Mouse (Mus musculus): ENCODE data around the gene Pigr. TPM values are rescaled to one million over a fixed set of nuclear protein-coding genes. Genes with fewer than 3 reads are reported as not detected.

Gene Pigr
- polyA plus RNA-seq (2016; fragmentation: Nextera tagmentation; extraction: Ambion mirVana) = not detected in 2 replicates

- H3K36me3 ChIP-seq (replicated peaks) = no peaks in the 10 kb centered on the region
- no peak within 1 kb of the TSS for H3K4me2 ChIP-seq
- H3K27me3 ChIP-seq = no peaks in the 10 kb centered on the region
- no peak within 1 kb of the TSS for H3K4me3 ChIP-seq (replicated peaks)
- no peaks in the 10 kb centered on the region for H3K9me3 ChIP-seq
- no peak within 1 kb of the TSS for H3K27ac ChIP-seq
- no peak within 1 kb of the TSS for H3K9ac ChIP-seq
- H3K4me1 ChIP-seq = no peaks in the 10 kb centered on the region
- no peak for ATAC-seq (ENCODE audit: low FRiP score)
- WGBS = 86% methylated on average over 5 of the region's 5 CpGs
These were observed at the start of gene Pigr for GRCm38 (mm10) chr1:130826448-130826847. Gene Pigr, plus strand, starts transcription at chr1:130826684.

GRCm38 (mm10) chr1:130779867-130780266, 46.6 kb upstream of the Pigr start:
- no peak for ATAC-seq (ENCODE audit: low FRiP score)
- H3K27me3 ChIP-seq = no peaks in the 10 kb centered on the region
- no peak overlapping the region for H3K27ac ChIP-seq
- 86% methylated on average over 3 of the region's 3 CpGs for WGBS
- 0 out of 2 replicates have a peak, but pooled peaks cover 3% of the 10 kb centered on the region for H3K4me1 ChIP-seq
- H3K36me3 ChIP-seq (replicated peaks) = no peaks in the 10 kb centered on the region
- H3K4me2 ChIP-seq = no peak overlapping the region
- no peak overlapping the region for H3K4me3 ChIP-seq (replicated peaks)
- H3K9ac ChIP-seq = no peak overlapping the region
- no peaks in the 10 kb centered on the region for H3K9me3 ChIP-seq

DNA sequence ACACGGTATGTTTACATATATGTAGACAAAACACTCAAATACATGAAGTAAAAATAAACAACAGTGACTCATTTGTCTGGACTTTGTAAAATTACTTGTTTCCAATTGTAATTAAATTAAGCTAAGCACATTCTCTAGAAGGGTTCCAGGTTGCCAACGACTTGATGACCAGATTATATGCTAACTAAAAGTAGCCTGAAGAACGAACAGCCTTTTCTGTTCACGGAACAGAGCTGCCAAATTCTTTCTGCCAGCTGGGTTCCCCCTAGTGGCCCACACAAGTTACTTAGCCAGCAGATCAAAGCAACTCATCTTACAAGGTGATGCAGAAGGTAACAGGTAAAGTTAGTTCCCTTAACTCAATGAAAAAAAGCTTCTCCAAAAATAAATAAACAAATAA, 42.4 kb upstream of the Pigr start:
- Histone ChIP-seq H3K27ac (no peak overlapping the region), H3K4me1 (no peaks in the 10 kb centered on the region), H3K4me3 (replicated peaks) (no peak overlapping the region), H3K27me3 (no peaks in the 10 kb centered on the region), H3K9ac (no peak overlapping the region), H3K4me2 (no peak overlapping the region), H3K36me3 (replicated peaks) (no peaks in the 10 kb centered on the region), H3K9me3 (no peaks in the 10 kb centered on the region)
- WGBS = 36% methylated on average over 4 of the region's 4 CpGs
- ATAC-seq (ENCODE audit: low FRiP score) = no peak

- 46% methylated on average over 4 of the region's 4 CpGs for WGBS
- peaks cover 10% of the 10 kb centered on the region for H3K4me1 ChIP-seq
- H3K4me2 ChIP-seq = no peak overlapping the region
- no peak for ATAC-seq (ENCODE audit: low FRiP score)
- no peak overlapping the region for H3K9ac ChIP-seq
- H3K27me3 ChIP-seq = no peaks in the 10 kb centered on the region
- no peaks in the 10 kb centered on the region for H3K36me3 ChIP-seq (replicated peaks)
- H3K9me3 ChIP-seq = 0 out of 2 replicates have a peak, but pooled peaks cover 1% of the 10 kb centered on the region
- H3K27ac ChIP-seq = no peak overlapping the region
- no peak overlapping the region for H3K4me3 ChIP-seq (replicated peaks)
These were observed 39.5 kb upstream of the Pigr start for GRCm38 (mm10) chr1:130787001-130787400.

GRCm38 (mm10) chr1:130789512-130790451, 36.7 kb upstream of the Pigr start:
- no peaks in the 10 kb centered on the region for H3K36me3 ChIP-seq (replicated peaks)
- 0 out of 2 replicates have a peak, but pooled peaks cover 4% of the 10 kb centered on the region for H3K9me3 ChIP-seq
- H3K9ac ChIP-seq = no peak overlapping the region
- WGBS = 66% methylated on average over 3 of the region's 3 CpGs
- no peak overlapping the region for H3K27ac ChIP-seq
- no peak overlapping the region for H3K4me2 ChIP-seq
- no peak overlapping the region for H3K4me3 ChIP-seq (replicated peaks)
- H3K27me3 ChIP-seq = no peaks in the 10 kb centered on the region
- peak; percentile 49; the same call in 1 of the 2 replicates for ATAC-seq (ENCODE audit: low FRiP score)
- H3K4me1 ChIP-seq = peaks cover 10% of the 10 kb centered on the region

GRCm38 (mm10) chr1:130795331-130795730, 31.2 kb upstream of the Pigr start:
- H3K36me3 ChIP-seq (replicated peaks) = no peaks in the 10 kb centered on the region
- no peak overlapping the region for H3K4me2 ChIP-seq
- ATAC-seq (ENCODE audit: low FRiP score) = no peak
- WGBS = 71% methylated on average over 2 of the region's 2 CpGs
- H3K4me3 ChIP-seq (replicated peaks) = no peak overlapping the region
- H3K9me3 ChIP-seq = 0 out of 2 replicates have a peak, but pooled peaks cover 4% of the 10 kb centered on the region
- no peak overlapping the region for H3K9ac ChIP-seq
- H3K27ac ChIP-seq = no peak overlapping the region
- no peaks in the 10 kb centered on the region for H3K27me3 ChIP-seq
- H3K4me1 ChIP-seq = no peaks in the 10 kb centered on the region

- Histone ChIP-seq H3K27ac (no peak overlapping the region), H3K36me3 (replicated peaks) (no peaks in the 10 kb centered on the region), H3K9ac (no peak overlapping the region), H3K4me2 (no peak overlapping the region), H3K4me3 (replicated peaks) (no peak overlapping the region), H3K4me1 (no peaks in the 10 kb centered on the region), H3K9me3 (0 out of 2 replicates have a peak, but pooled peaks cover 2% of the 10 kb centered on the region), H3K27me3 (no peaks in the 10 kb centered on the region)
- no peak for ATAC-seq (ENCODE audit: low FRiP score)
- WGBS = 81% methylated on average over 8 of the region's 8 CpGs
These were observed 29.4 kb upstream of the Pigr start for GRCm38 (mm10) chr1:130796967-130797684.

DNA sequence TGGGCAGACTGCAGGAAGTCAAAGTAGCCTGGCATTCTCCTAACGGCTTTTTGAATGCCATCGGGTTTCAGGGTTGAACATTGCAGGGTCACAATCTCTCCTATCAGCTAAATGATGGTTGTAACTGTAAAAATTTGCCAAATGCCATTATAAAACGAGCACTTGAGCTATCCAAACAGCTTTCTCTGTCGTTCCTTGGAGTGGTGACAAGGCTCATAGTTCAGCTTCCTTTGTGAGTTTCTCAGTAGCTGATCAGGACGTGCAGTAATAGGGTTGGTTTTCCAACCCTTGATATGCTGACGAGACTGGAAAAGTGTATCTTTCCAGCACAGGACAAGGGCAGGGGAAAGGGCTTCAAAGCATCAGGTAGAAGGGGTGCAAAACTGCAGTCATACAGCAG, 28.4 kb upstream of the Pigr start:
- Histone ChIP-seq H3K27me3 (no peaks in the 10 kb centered on the region), H3K4me3 (replicated peaks) (no peak overlapping the region), H3K27ac (no peak overlapping the region), H3K4me1 (no peaks in the 10 kb centered on the region), H3K4me2 (no peak overlapping the region), H3K9me3 (no peaks in the 10 kb centered on the region), H3K36me3 (replicated peaks) (no peaks in the 10 kb centered on the region), H3K9ac (no peak overlapping the region)
- ATAC-seq (ENCODE audit: low FRiP score) = no peak
- WGBS = 76% methylated on average over 6 of the region's 6 CpGs

GRCm38 (mm10) chr1:130798551-130798950, 27.9 kb upstream of the Pigr start:
- H3K27ac ChIP-seq = no peak overlapping the region
- WGBS = 73% methylated on average over 3 of the region's 3 CpGs
- H3K4me2 ChIP-seq = no peak overlapping the region
- ATAC-seq (ENCODE audit: low FRiP score) = no peak
- H3K9ac ChIP-seq = no peak overlapping the region
- H3K27me3 ChIP-seq = no peaks in the 10 kb centered on the region
- no peaks in the 10 kb centered on the region for H3K4me1 ChIP-seq
- H3K9me3 ChIP-seq = no peaks in the 10 kb centered on the region
- no peak overlapping the region for H3K4me3 ChIP-seq (replicated peaks)
- H3K36me3 ChIP-seq (replicated peaks) = no peaks in the 10 kb centered on the region

DNA sequence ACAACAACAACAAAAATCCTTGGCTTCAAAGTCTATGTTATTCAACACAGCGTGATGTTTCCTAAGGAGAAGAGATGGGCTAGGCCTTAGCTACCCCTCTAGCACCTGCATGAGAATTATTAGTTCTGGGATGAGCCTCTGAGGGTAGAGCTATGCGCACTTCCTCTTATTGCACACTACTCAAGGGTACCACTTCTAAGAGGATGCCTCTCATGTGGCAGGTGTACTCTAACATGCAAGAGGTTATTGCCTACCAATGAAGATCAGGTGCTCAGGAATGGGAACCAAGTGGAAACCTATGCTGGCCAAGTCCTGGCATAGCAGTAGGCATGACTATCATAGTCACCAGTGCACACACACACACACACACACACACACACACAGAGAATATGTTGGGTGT, 27.1 kb upstream of the Pigr start:
- no peak overlapping the region for H3K4me2 ChIP-seq
- no peak overlapping the region for H3K9ac ChIP-seq
- H3K36me3 ChIP-seq (replicated peaks) = no peaks in the 10 kb centered on the region
- no peaks in the 10 kb centered on the region for H3K4me1 ChIP-seq
- no peak overlapping the region for H3K27ac ChIP-seq
- WGBS = 90% methylated on average over 2 of the region's 2 CpGs
- no peaks in the 10 kb centered on the region for H3K27me3 ChIP-seq
- no peaks in the 10 kb centered on the region for H3K9me3 ChIP-seq
- no peak for ATAC-seq (ENCODE audit: low FRiP score)
- no peak overlapping the region for H3K4me3 ChIP-seq (replicated peaks)

DNA sequence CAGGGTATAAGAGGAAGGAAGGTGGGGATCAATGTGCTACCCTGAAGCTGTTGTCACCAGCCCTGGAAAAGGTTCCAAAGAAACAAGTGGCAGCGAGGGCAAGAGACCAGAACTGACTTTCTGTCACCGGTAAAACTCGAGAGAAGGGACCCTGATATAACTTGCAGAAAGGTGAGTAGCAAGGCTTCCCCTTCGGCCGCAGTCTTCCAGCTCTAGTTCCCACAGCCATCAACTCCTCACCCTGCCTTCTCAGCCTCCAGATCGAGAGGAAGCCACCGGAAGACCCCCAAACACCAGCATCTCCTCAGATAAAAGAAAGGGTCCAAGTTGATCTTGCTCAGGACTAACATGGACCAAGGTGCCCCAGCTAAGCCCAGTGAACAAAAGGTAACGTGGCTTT, 25.9 kb upstream of the Pigr start, which contains the start of gene Fcamr:
Gene Fcamr (plus strand): TSS at position 301 of the 400 bp plus-strand sequence.
- WGBS = 85% methylated on average over 8 of the region's 8 CpGs

DNA sequence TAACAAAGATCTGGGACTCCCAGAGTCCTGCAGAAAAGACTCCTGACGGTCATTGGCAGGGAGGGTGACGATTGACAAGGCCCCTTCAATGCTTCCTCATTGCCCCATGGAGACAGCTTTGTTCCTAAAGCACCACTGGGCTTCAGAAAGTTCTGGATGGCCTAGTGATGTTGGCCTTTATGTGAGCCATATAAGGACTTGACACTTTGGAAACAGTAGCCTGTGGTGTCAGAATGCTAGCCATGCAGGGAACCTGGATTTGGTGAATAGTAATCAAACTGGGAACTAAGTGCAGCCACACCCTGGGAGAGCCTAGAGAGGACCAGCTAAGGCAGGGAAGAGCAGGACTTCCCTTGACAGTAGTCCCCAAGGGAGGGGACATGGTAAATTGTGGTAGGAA, 25.0 kb upstream of the Pigr start:
- Histone ChIP-seq H3K9me3 (no peaks in the 10 kb centered on the region), H3K36me3 (replicated peaks) (no peaks in the 10 kb centered on the region), H3K27me3 (no peaks in the 10 kb centered on the region), H3K27ac (no peak overlapping the region), H3K9ac (no peak overlapping the region), H3K4me3 (replicated peaks) (no peak overlapping the region), H3K4me2 (no peak overlapping the region), H3K4me1 (no peaks in the 10 kb centered on the region)
- no peak for ATAC-seq (ENCODE audit: low FRiP score)
- WGBS = 73% methylated on average over 2 of the region's 2 CpGs

More for the DNA sequence above, 25.9 kb upstream of the Pigr start, which contains the start of gene Fcamr:
- Histone ChIP-seq H3K9me3 (no peaks in the 10 kb centered on the region), H3K4me3 (replicated peaks) (no peak within 1 kb of the TSS), H3K4me1 (no peaks in the 10 kb centered on the region), H3K27me3 (no peaks in the 10 kb centered on the region), H3K27ac (no peak within 1 kb of the TSS), H3K36me3 (replicated peaks) (no peaks in the 10 kb centered on the region), H3K9ac (no peak within 1 kb of the TSS), H3K4me2 (no peak within 1 kb of the TSS)
- no peak for ATAC-seq (ENCODE audit: low FRiP score)

All from forebrain, embryonic 12.5 days (tissue).